25 mouse cellular contexts compared by ENCODE assay signal in genomic region chr5:33125318-33125717, GRCm38 (mm10). TPM values are rescaled to one million over a fixed set of nuclear protein-coding genes. Genes with fewer than 3 reads are reported as not detected.
"Had no signal": no experiment of that assay in that cellular context is flagged by ENCODE, and none has a peak within 500 bp of the region (broad histone marks: within the 10 kb centered on the region; RNA-seq: fewer than 3 reads in every experiment).

No protein-coding gene starts in this region.

- H3K4me1 ChIP-seq: kidney, embryonic 15.5 days; limb, embryonic 12.5 days; limb, embryonic 15.5 days; liver, embryonic 12.5 days; liver, embryonic 15.5 days; lung, embryonic 15.5 days; midbrain, embryonic 10.5 days; midbrain, embryonic 13.5 days had no signal

- H3K27me3 ChIP-seq: kidney, embryonic 15.5 days; limb, embryonic 15.5 days; liver, embryonic 12.5 days; lung, embryonic 15.5 days; midbrain, embryonic 13.5 days had no signal

- H3K36me3 ChIP-seq: kidney, embryonic 15.5 days; limb, embryonic 12.5 days; limb, embryonic 15.5 days; liver, embryonic 12.5 days; liver, embryonic 15.5 days; lung, embryonic 15.5 days; midbrain, embryonic 10.5 days; midbrain, embryonic 13.5 days had no signal

- H3K9me3 ChIP-seq: kidney, embryonic 15.5 days; limb, embryonic 12.5 days; limb, embryonic 15.5 days; liver, embryonic 12.5 days; liver, embryonic 15.5 days; lung, embryonic 15.5 days; megakaryocyte, embryonic 14.5 days; midbrain, embryonic 10.5 days; midbrain, embryonic 13.5 days had no signal

- DNase-seq: kidney, adult 8-10 months; kidney, postnatal 10 days; kidney, postnatal 36 days; layer of hippocampus, postnatal 36 days; lung, adult 18-20 months; lung, postnatal 10 days; lung, postnatal 36 days; right cerebral cortex, postnatal 25 days; spleen, adult 18-20 months; thymus, adult 18-20 months; thymus, postnatal 36 days had no signal

- ATAC-seq: liver, embryonic 12.5 days; midbrain, embryonic 13.5 days; midbrain, embryonic 16.5 days had no signal

- H3K9ac ChIP-seq: kidney, embryonic 15.5 days; limb, embryonic 12.5 days; limb, embryonic 15.5 days; liver, embryonic 12.5 days; liver, embryonic 15.5 days; lung, embryonic 15.5 days; midbrain, embryonic 13.5 days had no signal

- H3K4me3 ChIP-seq: kidney, embryonic 15.5 days; left cerebral cortex, adult 2 months; limb, embryonic 12.5 days; limb, embryonic 15.5 days; liver, embryonic 12.5 days; liver, embryonic 15.5 days; lung, embryonic 15.5 days; megakaryocyte, embryonic 14.5 days; midbrain, embryonic 10.5 days; midbrain, embryonic 13.5 days had no signal

- H3K4me2 ChIP-seq: kidney, embryonic 15.5 days; limb, embryonic 12.5 days; limb, embryonic 15.5 days; liver, embryonic 12.5 days; liver, embryonic 15.5 days; lung, embryonic 15.5 days; midbrain, embryonic 13.5 days had no signal

- H3K27ac ChIP-seq: kidney, embryonic 15.5 days; left cerebral cortex, adult 2 months; limb, embryonic 12.5 days; limb, embryonic 15.5 days; liver, embryonic 12.5 days; liver, embryonic 15.5 days; lung, embryonic 15.5 days; midbrain, embryonic 10.5 days; midbrain, embryonic 13.5 days had no signal

RNA-seq across cellular contexts. Expression of gene Slc5a1, which starts 21.3 kb away (rescaled TPM):
- total RNA-seq: left cerebral cortex, adult 2 months; left cerebral cortex, postnatal 36 days had no signal
- polyA plus RNA-seq: limb, embryonic 12.5 days; liver, embryonic 12.5 days; midbrain, embryonic 10.5 days; midbrain, embryonic 13.5 days; neural tube, embryonic 11.5 days; neural tube, embryonic 14.5 days had no signal
